Comparison of ENCODE assay signal across 28 mouse cellular contexts in genomic region chr12:56487046-56487445, GRCm38 (mm10). TPM values are rescaled to one million over a fixed set of nuclear protein-coding genes. Genes with fewer than 3 reads are reported as not detected.
"Had no signal": no experiment of that assay in that cellular context is flagged by ENCODE, and none has a peak within 500 bp of the region (broad histone marks: within the 10 kb centered on the region; RNA-seq: fewer than 3 reads in every experiment).

No protein-coding gene starts in this region.

- H3K9me3 ChIP-seq: heart, embryonic 13.5 days; heart, embryonic 15.5 days; hindbrain, embryonic 13.5 days; hindbrain, embryonic 15.5 days; kidney, embryonic 15.5 days; limb, embryonic 13.5 days had no signal

- H3K4me2 ChIP-seq: heart, embryonic 11.5 days; heart, embryonic 13.5 days; heart, embryonic 15.5 days; hindbrain, embryonic 13.5 days; hindbrain, embryonic 15.5 days; kidney, embryonic 15.5 days; limb, embryonic 13.5 days had no signal

- H3K27me3 ChIP-seq: heart, embryonic 13.5 days; heart, embryonic 15.5 days; kidney, embryonic 15.5 days; limb, embryonic 13.5 days had no signal

- H3K9ac ChIP-seq: heart, embryonic 13.5 days; heart, embryonic 15.5 days; hindbrain, embryonic 13.5 days; hindbrain, embryonic 15.5 days; kidney, embryonic 15.5 days; limb, embryonic 13.5 days had no signal

- H3K27ac ChIP-seq: heart, adult 2 months; heart, embryonic 13.5 days; heart, embryonic 15.5 days; hindbrain, embryonic 13.5 days; hindbrain, embryonic 15.5 days; hindbrain, postnatal 0 days; kidney, embryonic 15.5 days; kidney, postnatal 0 days; limb, embryonic 13.5 days had no signal

- H3K4me3 ChIP-seq: heart, adult 2 months; heart, embryonic 13.5 days; heart, embryonic 15.5 days; hindbrain, embryonic 13.5 days; hindbrain, embryonic 15.5 days; kidney, embryonic 15.5 days; limb, embryonic 13.5 days had no signal

- H3K4me1 ChIP-seq: heart, embryonic 13.5 days; heart, embryonic 15.5 days; hindbrain, embryonic 13.5 days; hindbrain, embryonic 15.5 days; kidney, embryonic 15.5 days; limb, embryonic 13.5 days had no signal

- H3K36me3 ChIP-seq: heart, embryonic 13.5 days; heart, embryonic 15.5 days; hindbrain, embryonic 13.5 days; hindbrain, embryonic 15.5 days; kidney, embryonic 15.5 days; limb, embryonic 13.5 days had no signal

- DNase-seq: gastrocnemius, postnatal 14 days; gastrocnemius, postnatal 36 days; heart, adult 11 months; heart, adult 2 months; heart, postnatal 14 days; heart, postnatal 36 days; kidney, adult 11 months; kidney, adult 2 months; kidney, adult 9 months; kidney, postnatal 14 days; kidney, postnatal 36 days; layer of hippocampus, adult 9-11 months; layer of hippocampus, postnatal 36 days; left cerebral cortex, postnatal 4 days had no signal

- ATAC-seq: hindbrain, postnatal 0 days; intestine, embryonic 16.5 days had no signal

RNA-seq across cellular contexts. Expression of gene Nkx2-1, which starts 49.7 kb away (rescaled TPM):
- polyA plus RNA-seq: gonadal fat pad, adult 2 months; hindbrain, postnatal 0 days; intestine, embryonic 14.5 days; intestine, embryonic 16.5 days; kidney, adult 2 months; kidney, embryonic 15.5 days; kidney, postnatal 0 days; large intestine, adult 2 months; limb, embryonic 11.5 days; limb, embryonic 13.5 days had no signal
